Mouse (Mus musculus) neural tube, embryonic 15.5 days (tissue): ENCODE results near the gene Ltbp3. TPM values are rescaled to one million over a fixed set of nuclear protein-coding genes. Genes with fewer than 3 reads are reported as not detected.

Experiments used
- ATAC-seq: fragments of 200-750 bp; cut with Nextera tagmentation; 2 replicates; pipeline ENCODE4 v1.8.0; 2017; ENCODE audit warnings: mild to moderate bottlenecking, moderate TSS enrichment, moderate library complexity; ENCODE audit not compliant: low FRiP score
- H3K27ac ChIP-seq: fragments of 300-500 bp; sonication (generic); replicated peaks from 2 replicates; pipeline ENCODE4 v1.5.1; 2015; ENCODE audit warnings: mild to moderate bottlenecking, inconsistent platforms
- H3K27me3 ChIP-seq: fragments of 300-500 bp; sonication (generic); replicated peaks from 2 replicates; pipeline ENCODE4 v1.6.1; 2015; ENCODE audit warnings: inconsistent platforms
- H3K36me3 ChIP-seq: fragments of 300-500 bp; sonication (generic); 2 replicates; pipeline ENCODE4 v1.6.1; 2015; ENCODE audit warnings: inconsistent platforms
- H3K4me1 ChIP-seq: fragments of 300-500 bp; sonication (generic); 2 replicates; pipeline ENCODE4 v1.6.1; 2015; ENCODE audit warnings: inconsistent platforms
- H3K4me2 ChIP-seq: fragments of 300-500 bp; sonication (generic); 2 replicates; pipeline ENCODE4 v1.6.1; 2015; ENCODE audit warnings: inconsistent platforms, mild to moderate bottlenecking, moderate library complexity
- H3K4me3 ChIP-seq: fragments of 300-500 bp; sonication (generic); replicated peaks from 2 replicates; pipeline ENCODE4 v1.5.1; 2015; ENCODE audit warnings: mild to moderate bottlenecking, inconsistent platforms
- H3K9ac ChIP-seq: fragments of 300-500 bp; sonication (generic); replicated peaks from 2 replicates; pipeline ENCODE4 v1.6.1; 2015; ENCODE audit warnings: mild to moderate bottlenecking, inconsistent platforms
- H3K9me3 ChIP-seq: fragments of 300-500 bp; sonication (generic); replicated peaks from 2 replicates; pipeline ENCODE4 v1.6.1; 2016; ENCODE audit warnings: inconsistent platforms
- WGBS: fragments of 180-500 bp; shearing (Covaris S2); methylation state at CpG from one replicate; pipeline ENCODE4 v1.1.7; 2015; ENCODE audit warnings: mixed read lengths; 5-methylcytosine and 5-hydroxymethylcytosine counted together
- polyA plus RNA-seq: library from polyadenylated mRNA; unstranded; fragments of >200 nt; fragmentation: Nextera tagmentation; extraction: Ambion mirVana; gene quantifications from 2 replicates; pipeline ENCODE4 v1.2.1, GENCODE M21; 2015

Ltbp3 gene
- polyA plus RNA-seq, 1 experiment from 2014 or later, result 15.6 TPM

GRCm38 (mm10) chr19:5798700-5799479 is 58.2 kb downstream of the Ltbp3 start:
- H3K9me3 ChIP-seq, result no peaks in the 10 kb centered on the region
- H3K27me3 ChIP-seq, result no peaks in the 10 kb centered on the region
- ATAC-seq, result no peak
- H3K4me2 ChIP-seq, result peak overlapping the region; percentile 93
- peaks cover 35% of the 10 kb centered on the region for H3K36me3 ChIP-seq
- peak overlapping the region; percentile 71 for H3K9ac ChIP-seq
- H3K4me3 ChIP-seq, result peak overlapping the region; percentile 88
- peak overlapping the region; percentile 45 for H3K27ac ChIP-seq
- WGBS, result 0% methylated on average over 7 of the region's 7 CpGs
- peaks cover 38% of the 10 kb centered on the region for H3K4me1 ChIP-seq

GRCm38 (mm10) chr19:5799566-5800349 is 59.1 kb downstream of the Ltbp3 start:
- Histone ChIP-seq H3K27me3 (no peaks in the 10 kb centered on the region), H3K4me1 (peaks cover 39% of the 10 kb centered on the region), H3K4me2 (peak overlapping the region; percentile 93), H3K9me3 (no peaks in the 10 kb centered on the region), H3K9ac (peak overlapping the region; percentile 85), H3K4me3 (peak overlapping the region; percentile 88), H3K36me3 (peaks cover 33% of the 10 kb centered on the region), H3K27ac (peak overlapping the region; percentile 100)
- 0% methylated on average over 10 of the region's 10 CpGs for WGBS
- ATAC-seq, result no peak

GRCm38 (mm10) chr19:5800350-5800631 is 59.6 kb downstream of the Ltbp3 start:
- whole genome bisulfite sequencing, result 0% methylated on average over 2 of the region's 2 CpGs

GRCm38 (mm10) chr19:5800632-5801431 is 60.1 kb downstream of the Ltbp3 start:
- Histone ChIP-seq H3K9ac (peak overlapping the region; percentile 85), H3K27ac (peak overlapping the region; percentile 100), H3K9me3 (no peaks in the 10 kb centered on the region), H3K4me3 (peak overlapping the region; percentile 88), H3K4me2 (peak overlapping the region; percentile 93), H3K27me3 (no peaks in the 10 kb centered on the region), H3K36me3 (peaks cover 22% of the 10 kb centered on the region), H3K4me1 (peaks cover 37% of the 10 kb centered on the region)
- ATAC-seq, result no peak
- WGBS, result under 1% methylated on average over 19 of the region's 19 CpGs

More at GRCm38 (mm10) chr19:5800350-5800631, 59.6 kb downstream of the Ltbp3 start:
- H3K27me3 ChIP-seq, result no peaks in the 10 kb centered on the region
- peak overlapping the region; percentile 88 for H3K4me3 ChIP-seq
- H3K9ac ChIP-seq, result peak overlapping the region; percentile 85
- ATAC-seq, result no peak
- peak overlapping the region; percentile 93 for H3K4me2 ChIP-seq
- H3K36me3 ChIP-seq, result peaks cover 28% of the 10 kb centered on the region
- peak overlapping the region; percentile 100 for H3K27ac ChIP-seq
- peaks cover 39% of the 10 kb centered on the region for H3K4me1 ChIP-seq
- no peaks in the 10 kb centered on the region for H3K9me3 ChIP-seq

GRCm38 (mm10) chr19:5801432-5801964 is 60.8 kb downstream of the Ltbp3 start:
- Histone ChIP-seq H3K9me3 (no peaks in the 10 kb centered on the region), H3K4me3 (peak overlapping the region; percentile 88), H3K4me2 (peak overlapping the region; percentile 93), H3K36me3 (peaks cover 16% of the 10 kb centered on the region), H3K27ac (peak overlapping the region; percentile 100), H3K27me3 (no peaks in the 10 kb centered on the region), H3K9ac (peak overlapping the region; percentile 85), H3K4me1 (peaks cover 37% of the 10 kb centered on the region)
- WGBS, result 5% methylated on average over 3 of the region's 3 CpGs
- ATAC-seq, result no peak

- WGBS, result under 1% methylated on average over 25 of the region's 25 CpGs
- Histone ChIP-seq H3K4me1 (peaks cover 36% of the 10 kb centered on the region), H3K4me3 (peak overlapping the region; percentile 88), H3K9me3 (no peaks in the 10 kb centered on the region), H3K9ac (peak overlapping the region; percentile 85), H3K36me3 (peaks cover 9% of the 10 kb centered on the region), H3K4me2 (peak overlapping the region; percentile 93), H3K27me3 (no peaks in the 10 kb centered on the region), H3K27ac (peak overlapping the region; percentile 100)
- peak; percentile 58; the same call in 1 of the 2 replicates for ATAC-seq
Observed at GRCm38 (mm10) chr19:5802011-5802786, 61.5 kb downstream of the Ltbp3 start.

- under 1% methylated on average over 4 of the region's 4 CpGs for WGBS
- H3K4me2 ChIP-seq, result peak overlapping the region; percentile 93
- ATAC-seq, result no peak
- H3K9ac ChIP-seq, result peak overlapping the region; percentile 85
- H3K36me3 ChIP-seq, result peaks cover 3% of the 10 kb centered on the region
- peaks cover 36% of the 10 kb centered on the region for H3K4me1 ChIP-seq
- H3K27ac ChIP-seq, result peak overlapping the region; percentile 100
- no peaks in the 10 kb centered on the region for H3K9me3 ChIP-seq
- peak overlapping the region; percentile 88 for H3K4me3 ChIP-seq
- no peaks in the 10 kb centered on the region for H3K27me3 ChIP-seq
Observed at GRCm38 (mm10) chr19:5802787-5803040, 62.0 kb downstream of the Ltbp3 start.

- under 1% methylated on average over 67 of the region's 67 CpGs for WGBS
- H3K9ac ChIP-seq, result peak overlapping the region; percentile 85
Observed at GRCm38 (mm10) chr19:5803041-5803880, 62.6 kb downstream of the Ltbp3 start.

GRCm38 (mm10) chr19:5803881-5804279 is 63.2 kb downstream of the Ltbp3 start:
- Histone ChIP-seq H3K9ac (peak overlapping the region; percentile 53), H3K9me3 (no peaks in the 10 kb centered on the region), H3K27ac (peak overlapping the region; percentile 100), H3K4me3 (peak overlapping the region; percentile 88), H3K4me2 (peak overlapping the region; percentile 93), H3K36me3 (no peaks in the 10 kb centered on the region), H3K27me3 (no peaks in the 10 kb centered on the region), H3K4me1 (peaks cover 38% of the 10 kb centered on the region)
- under 1% methylated on average over 16 of the region's 16 CpGs for WGBS
- ATAC-seq, result peak; percentile 29; the same call in 1 of the 2 replicates

More at GRCm38 (mm10) chr19:5803041-5803880, 62.6 kb downstream of the Ltbp3 start:
- ATAC-seq, result peak; percentile 96
- peaks cover 36% of the 10 kb centered on the region for H3K4me1 ChIP-seq
- no peaks in the 10 kb centered on the region for H3K27me3 ChIP-seq
- H3K27ac ChIP-seq, result peak overlapping the region; percentile 100
- peak overlapping the region; percentile 88 for H3K4me3 ChIP-seq
- H3K4me2 ChIP-seq, result peak overlapping the region; percentile 93
- H3K9me3 ChIP-seq, result no peaks in the 10 kb centered on the region
- H3K36me3 ChIP-seq, result no peaks in the 10 kb centered on the region

GRCm38 (mm10) chr19:5804371-5804899 is 63.7 kb downstream of the Ltbp3 start:
- no peak for ATAC-seq
- Histone ChIP-seq H3K4me1 (peaks cover 42% of the 10 kb centered on the region), H3K9ac (peak overlapping the region; percentile 53), H3K4me2 (peak overlapping the region; percentile 93), H3K27me3 (no peaks in the 10 kb centered on the region), H3K27ac (peak overlapping the region; percentile 100), H3K4me3 (peak overlapping the region; percentile 88; the same call in 1 of the 2 replicates), H3K9me3 (no peaks in the 10 kb centered on the region), H3K36me3 (no peaks in the 10 kb centered on the region)
- WGBS, result 33% methylated on average over 8 of the region's 8 CpGs
